Mouse (Mus musculus) liver, postnatal 0 days (tissue): ENCODE results near the gene Gm826.

ENCODE experiments used
- CTCF ChIP-seq: sonication (generic); IDR thresholded peaks from 2 replicates; pipeline ENCODE4 v1.5.1; 2016; ENCODE audit warnings: antibody characterized with exemption, low read depth
- EP300 ChIP-seq: IDR thresholded peaks from 2 replicates; pipeline ENCODE4 v1.6.1; 2016; ENCODE audit warnings: antibody characterized with exemption, low read depth, mild to moderate bottlenecking

GRCm38 (mm10) chr2:160336053-160336452 lies 2.1 kb upstream of the Gm826 start:
- TF ChIP-seq CTCF (no peak), EP300 (no peak)
